Mouse (Mus musculus) kidney, adult 8-10 months (tissue): ENCODE data around the gene Adprhl2.

ENCODE experiments used
- DNase-seq, 2 experiments: peaks; one replicate each; pipeline ENCODE4 v3.0.0; 2022

Gene Adprhl2

DNA sequence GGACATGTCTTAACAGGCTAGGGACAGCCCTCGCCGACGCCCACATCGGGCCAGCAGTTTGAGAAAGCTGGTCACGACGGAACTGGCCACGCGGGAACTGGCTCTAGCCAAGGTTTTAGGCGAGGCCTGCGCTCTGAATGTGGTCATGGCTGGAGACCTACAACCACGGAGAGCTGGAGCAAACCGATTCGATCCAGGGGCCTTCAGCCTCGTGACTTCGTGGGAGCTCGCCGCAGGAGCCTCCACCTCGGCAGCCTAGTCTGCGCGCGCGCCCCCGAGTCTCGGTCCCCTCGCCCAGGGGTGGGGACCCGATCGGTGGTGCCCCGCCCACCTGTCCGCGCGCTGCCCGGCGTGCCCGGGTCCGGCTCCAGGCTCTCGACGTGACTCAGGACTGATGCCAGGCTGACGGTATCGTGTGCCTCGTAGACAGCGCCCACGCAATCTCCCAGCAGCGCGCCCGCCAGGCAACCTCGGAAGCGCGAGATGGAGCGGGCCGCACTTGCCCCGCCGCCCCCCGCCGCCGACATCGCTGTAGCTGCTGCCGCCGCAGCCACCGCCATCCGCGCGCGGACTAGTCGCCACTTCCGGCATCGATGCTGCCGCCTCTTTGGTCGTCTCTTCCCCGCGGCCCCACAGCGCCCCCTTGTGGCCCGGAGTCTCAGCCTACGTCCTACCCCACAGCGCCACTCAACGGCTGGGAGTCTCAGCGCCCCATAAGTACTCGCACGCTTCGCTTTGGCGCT, at the start of gene Adprhl2:
Gene Adprhl2, minus strand, starts transcription at position 593 of the 743 bp plus-strand sequence.
- DNase-seq: peak; percentile 95 to 98

- DNase-seq: no peak
Observed at GRCm38 (mm10) chr4:126360069-126360468, 38.6 kb upstream of the Adprhl2 start.

- peak in 1 of 2 experiments; percentile 19 for DNase-seq
Observed at GRCm38 (mm10) chr4:126343451-126343850, 21.9 kb upstream of the Adprhl2 start.

GRCm38 (mm10) chr4:126339461-126339860, 18.0 kb upstream of the Adprhl2 start:
- no peak for DNase-seq

- no peak for DNase-seq
Observed at GRCm38 (mm10) chr4:126332358-126332757, 10.9 kb upstream of the Adprhl2 start.

DNA sequence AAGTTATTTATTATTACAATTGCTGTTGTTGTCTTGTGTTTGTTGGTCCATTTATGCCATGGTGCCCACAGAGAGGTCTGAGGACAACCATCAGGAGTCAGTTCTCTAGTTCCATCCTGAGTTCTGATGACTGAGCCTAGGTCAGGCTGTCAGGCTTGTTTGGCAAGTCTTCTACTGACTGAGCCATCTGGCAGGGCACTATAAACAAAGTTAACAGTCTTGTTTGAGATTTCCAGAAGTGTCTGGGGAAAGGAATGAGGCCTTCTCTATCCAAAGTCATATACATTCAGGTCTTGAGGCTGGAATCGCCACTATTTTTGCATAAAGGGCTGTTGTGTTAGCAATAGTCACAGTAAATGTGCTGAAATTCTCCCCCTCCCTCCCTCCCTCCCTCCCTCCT, 10.2 kb upstream of the Adprhl2 start:
- DNase-seq: no peak

DNA sequence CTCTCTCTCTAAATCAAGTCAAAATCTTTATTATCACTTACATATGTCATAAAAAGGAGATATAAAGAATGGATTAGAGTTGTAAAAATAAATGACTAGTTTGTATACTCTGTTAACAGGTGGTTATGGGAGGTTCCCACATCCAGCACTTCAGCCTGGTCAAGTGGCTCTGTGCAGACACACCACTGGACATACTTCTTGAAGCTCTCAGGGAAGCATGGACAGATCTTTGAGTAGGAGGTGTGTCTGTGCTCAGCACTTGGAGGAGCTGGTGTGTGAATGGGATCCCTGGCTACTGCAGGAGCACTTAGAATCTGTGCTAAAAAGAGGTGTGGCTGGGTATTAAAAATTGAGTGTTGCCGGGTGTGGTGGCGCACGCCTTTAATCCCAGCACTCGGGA, 8.8 kb upstream of the Adprhl2 start:
- no peak for DNase-seq

DNA sequence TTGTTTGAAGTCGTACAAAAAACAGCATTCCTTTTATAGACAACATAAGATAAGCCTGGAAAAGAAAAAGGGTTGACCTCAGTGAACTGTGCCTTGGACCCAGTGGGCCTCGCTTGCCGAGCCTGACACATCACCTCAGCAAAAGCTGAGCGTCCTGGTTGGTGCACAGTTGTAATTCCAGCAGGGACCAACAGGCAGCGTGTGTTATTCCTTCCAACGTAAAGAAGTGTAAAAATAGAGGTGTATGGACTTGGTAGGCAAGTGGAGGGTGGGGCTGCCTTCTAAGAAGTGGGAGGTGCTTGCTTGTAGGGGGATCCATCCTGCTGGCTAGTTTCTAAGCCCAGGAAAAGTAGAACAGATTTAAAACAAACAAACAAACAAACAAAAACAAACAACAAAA, 4.5 kb upstream of the Adprhl2 start:
- no peak for DNase-seq

GRCm38 (mm10) chr4:126325281-126325861, 3.9 kb upstream of the Adprhl2 start, which contains the start of gene Tekt2:
Tekt2 (minus strand) TSS chr4:126325688.
- DNase-seq: no peak

- no peak for DNase-seq
Observed at GRCm38 (mm10) chr4:126324861-126325260, 3.4 kb upstream of the Adprhl2 start.

GRCm38 (mm10) chr4:126322646-126323045, 1.1 kb upstream of the Adprhl2 start:
- DNase-seq: no peak

DNA sequence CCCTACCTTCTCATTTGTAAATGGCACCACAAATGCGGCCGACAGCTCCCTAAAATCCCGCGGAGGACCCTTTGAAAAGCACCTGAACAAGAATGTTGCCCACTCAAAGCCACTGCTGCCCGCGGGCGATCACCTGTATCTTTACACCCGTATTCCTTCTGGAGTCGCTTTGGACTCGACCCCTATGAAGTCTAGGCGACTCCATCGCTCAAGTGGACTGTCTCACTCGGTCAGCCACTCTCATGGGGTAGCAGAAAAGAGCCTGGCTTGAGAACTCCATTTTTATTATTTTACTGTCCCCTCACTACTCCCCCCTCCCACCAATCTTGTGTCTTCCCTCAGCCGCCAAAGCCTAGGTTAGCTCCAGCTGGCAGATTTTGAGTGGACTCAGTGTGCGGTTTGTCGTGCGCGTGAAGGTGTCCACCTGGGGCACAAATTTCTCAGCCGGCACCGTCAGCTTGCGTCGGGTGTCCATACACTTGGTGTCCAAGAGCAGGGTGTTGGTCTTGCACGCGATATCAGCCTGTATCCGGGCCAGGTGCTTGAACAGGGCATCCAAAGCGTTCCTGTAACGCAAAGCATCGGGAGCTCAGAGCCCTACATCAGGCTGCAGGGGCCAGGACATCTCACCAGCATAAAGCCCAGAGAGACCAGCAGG, 480 bp upstream of the Adprhl2 start:
- DNase-seq: no peak

GRCm38 (mm10) chr4:126319806-126320205, 1.7 kb downstream of the Adprhl2 start:
- no peak for DNase-seq

DNA sequence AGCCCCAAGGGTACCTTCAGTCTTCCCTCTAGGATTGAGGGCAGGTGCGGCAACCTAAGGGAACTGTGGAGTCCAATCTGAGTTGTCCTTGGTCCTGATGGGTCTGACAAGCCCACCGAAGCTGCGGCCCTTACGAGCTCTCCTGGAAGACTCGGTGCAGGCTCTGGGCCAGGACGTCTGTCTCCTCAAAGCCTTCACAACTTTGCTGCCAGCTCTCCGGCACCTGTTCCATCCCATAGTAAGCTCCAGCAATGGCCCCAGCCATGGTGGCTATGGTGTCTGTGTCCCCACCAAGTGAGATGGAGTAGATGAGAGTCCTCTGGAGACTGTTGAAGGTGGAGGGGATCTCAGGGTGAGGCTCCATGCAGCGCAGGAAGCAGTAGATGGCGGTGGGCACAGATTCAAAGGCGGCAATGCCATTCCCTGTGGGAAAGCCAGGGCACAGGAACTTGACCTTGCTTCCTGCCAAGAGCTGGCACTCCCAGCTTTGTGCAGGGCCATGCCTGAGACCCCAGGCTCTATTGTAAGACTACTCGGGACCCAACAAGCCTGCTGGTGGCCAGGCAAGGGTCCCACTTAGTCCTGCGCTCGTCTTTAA, 5.0 kb downstream of the Adprhl2 start:
- no peak for DNase-seq

DNA sequence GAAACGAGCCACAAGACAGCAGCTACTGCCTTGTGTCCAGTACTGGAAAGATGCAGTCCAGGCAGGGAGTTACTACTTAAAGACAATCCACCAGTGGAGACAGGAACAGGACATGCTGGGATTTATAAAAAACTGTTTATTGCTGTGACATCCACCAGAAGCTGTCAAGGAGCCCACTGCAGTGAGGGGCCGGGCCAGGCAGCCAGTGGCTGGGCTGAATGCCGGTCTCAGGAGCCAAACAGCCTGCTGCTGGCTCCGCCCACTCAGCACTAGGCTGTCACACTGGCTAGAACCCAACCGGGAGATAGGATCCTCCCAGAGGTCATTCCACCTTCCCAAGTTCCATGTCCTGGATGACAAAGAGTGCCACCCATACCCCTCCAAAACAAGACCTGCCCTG, 5.6 kb downstream of the Adprhl2 start:
- peak in 1 of 2 experiments; percentile 42 for DNase-seq

DNA sequence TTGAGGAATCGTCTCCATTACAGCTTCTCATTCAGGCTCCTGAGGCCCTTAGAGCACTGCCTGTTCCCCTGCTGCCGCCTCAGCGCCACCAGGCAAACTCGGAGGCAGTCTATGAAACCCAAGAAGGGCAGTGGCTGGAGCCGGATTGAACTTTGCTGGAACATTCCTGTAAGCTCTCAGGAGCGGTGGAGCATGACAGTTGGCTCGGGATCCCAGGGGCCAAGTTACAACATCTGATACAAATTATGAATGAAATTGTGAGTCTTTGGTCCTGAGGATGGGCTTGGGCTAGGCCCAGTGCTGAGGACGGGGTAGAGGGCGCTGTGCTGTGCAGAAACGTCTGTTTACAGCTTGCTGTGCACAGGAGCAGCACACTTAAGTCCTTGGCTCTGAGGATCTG, 7.1 kb downstream of the Adprhl2 start:
- DNase-seq: peak; percentile 75 to 76

GRCm38 (mm10) chr4:126313202-126313601, 8.3 kb downstream of the Adprhl2 start:
- DNase-seq: no peak

DNA sequence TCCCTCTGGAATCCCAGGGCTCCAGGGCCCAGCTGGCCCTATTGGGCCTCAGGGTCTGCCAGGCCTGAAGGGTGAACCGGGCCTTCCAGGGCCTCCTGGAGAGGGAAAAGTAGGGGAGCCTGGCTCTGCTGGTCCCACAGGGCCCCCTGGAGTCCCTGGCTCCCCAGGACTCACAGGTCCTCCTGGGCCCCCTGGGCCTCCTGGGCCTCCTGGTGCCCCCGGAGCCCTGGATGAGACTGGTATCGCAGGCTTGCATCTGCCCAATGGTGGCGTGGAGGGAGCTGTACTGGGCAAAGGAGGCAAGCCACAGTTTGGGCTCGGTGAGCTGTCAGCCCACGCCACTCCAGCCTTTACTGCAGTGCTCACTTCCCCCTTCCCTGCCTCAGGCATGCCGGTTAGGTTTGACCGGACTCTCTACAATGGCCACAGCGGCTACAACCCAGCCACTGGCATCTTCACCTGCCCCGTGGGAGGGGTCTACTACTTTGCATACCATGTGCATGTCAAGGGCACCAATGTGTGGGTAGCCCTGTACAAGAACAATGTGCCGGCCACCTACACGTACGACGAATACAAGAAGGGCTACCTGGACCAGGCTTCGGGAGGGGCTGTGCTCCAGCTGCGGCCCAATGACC, 9.8 kb downstream of the Adprhl2 start:
- DNase-seq: no peak

DNA sequence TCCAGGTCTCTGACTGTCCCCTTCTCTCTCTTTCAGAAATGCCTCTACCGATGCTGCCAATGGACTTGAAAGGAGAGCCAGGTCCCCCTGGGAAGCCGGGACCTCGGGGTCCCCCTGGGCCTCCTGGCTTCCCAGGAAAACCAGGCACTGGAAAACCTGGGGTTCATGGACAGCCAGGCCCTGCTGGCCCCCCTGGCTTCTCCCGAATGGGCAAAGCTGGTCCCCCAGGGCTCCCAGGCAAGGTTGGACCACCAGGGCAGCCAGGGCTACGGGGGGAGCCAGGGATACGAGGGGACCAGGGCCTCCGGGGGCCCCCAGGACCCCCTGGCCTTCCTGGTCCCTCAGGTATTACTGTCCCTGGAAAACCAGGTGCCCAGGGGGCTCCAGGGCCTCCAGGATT, 11.2 kb downstream of the Adprhl2 start:
- no peak for DNase-seq

- peak; percentile 75 to 89 for DNase-seq
Observed at GRCm38 (mm10) chr4:126309922-126310309, 11.6 kb downstream of the Adprhl2 start.

DNA sequence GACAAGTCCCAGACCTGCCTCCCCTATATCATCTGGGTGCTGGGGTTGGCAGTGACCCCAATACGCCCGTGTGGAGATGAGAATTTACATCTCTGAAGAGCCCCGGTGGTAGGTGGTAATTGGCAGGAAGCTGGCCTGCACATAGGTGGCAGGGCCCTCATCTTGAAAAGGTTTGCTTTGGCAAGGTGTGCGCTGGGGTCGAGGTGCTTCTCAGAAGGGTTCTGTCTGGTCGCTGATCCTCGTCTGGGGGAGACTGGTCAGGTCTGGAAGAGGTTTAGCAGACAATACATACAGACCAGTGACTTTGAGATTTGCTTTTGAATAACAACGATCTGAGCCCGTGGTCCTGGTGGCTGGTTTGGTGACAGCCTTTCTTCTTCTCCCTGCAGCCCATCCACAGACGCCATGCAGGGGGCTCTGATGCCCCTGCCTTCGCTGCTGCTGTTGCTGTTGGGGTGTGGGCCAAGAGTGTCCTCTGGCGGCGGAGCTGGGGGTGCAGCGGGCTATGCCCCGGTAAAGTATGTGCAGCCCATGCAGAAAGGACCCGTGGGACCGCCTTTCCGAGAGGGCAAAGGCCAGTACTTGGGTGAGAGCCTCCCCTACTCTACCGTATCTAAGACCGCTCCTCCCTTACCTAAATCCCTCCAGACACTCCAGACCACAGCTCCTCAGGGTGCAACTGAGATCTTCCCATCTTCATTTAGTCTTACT, 12.1 kb downstream of the Adprhl2 start:
- no peak for DNase-seq

DNA sequence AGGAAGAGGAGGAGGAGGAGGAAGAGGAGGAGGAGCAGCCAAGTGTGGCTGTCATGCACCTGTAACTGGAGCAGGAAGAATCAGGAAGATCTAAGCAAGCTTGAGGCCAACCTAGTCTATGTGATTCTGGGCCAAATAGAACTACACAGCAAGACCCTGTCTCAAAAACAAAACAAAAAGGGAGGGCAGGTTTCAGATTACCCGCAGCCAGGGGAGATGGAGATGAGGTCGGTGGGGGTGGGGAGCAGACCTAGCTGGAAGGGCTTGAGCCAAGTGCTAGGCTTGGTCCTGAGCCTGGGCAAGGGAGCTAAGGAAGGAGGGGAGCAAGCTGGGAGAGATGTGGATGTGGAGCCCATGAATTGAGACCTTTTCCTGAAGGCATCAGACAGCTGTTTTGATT, 14.7 kb downstream of the Adprhl2 start:
- no peak for DNase-seq

DNA sequence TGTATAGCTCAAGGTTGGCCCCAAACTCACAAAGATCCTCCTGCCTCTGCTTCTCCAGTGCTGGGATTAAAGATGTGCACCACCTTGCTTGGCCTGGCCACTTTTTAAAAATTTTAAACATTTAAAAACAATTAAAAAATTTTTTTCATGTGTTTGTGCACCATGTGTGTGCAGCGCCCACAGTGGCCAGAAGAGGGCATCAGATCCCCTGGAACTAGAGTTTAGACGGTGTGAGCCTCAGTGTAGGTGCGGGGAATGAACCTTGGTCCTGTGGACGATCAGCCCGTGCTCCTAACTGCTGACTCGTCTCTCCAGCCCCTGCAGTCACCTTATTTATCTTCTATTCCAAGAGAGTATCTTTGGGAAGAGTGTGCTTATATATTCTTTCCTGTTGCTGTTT, 15.4 kb downstream of the Adprhl2 start:
- DNase-seq: no peak
